Mouse (Mus musculus) C2C12 (cell line): ENCODE data around the gene Nkrf.

Experiments used
- CEBPB ChIP-seq: IDR thresholded peaks from one replicate; pipeline ENCODE4 v1.6.1; 2011; ENCODE audit warnings: low read depth, mild to moderate bottlenecking, control low read depth, moderate library complexity
- MYOG ChIP-seq: IDR thresholded peaks from one replicate; pipeline ENCODE4 v1.6.1; 2011; ENCODE audit not compliant: control insufficient read depth, insufficient read length; ENCODE audit errors: extremely low read depth

DNA sequence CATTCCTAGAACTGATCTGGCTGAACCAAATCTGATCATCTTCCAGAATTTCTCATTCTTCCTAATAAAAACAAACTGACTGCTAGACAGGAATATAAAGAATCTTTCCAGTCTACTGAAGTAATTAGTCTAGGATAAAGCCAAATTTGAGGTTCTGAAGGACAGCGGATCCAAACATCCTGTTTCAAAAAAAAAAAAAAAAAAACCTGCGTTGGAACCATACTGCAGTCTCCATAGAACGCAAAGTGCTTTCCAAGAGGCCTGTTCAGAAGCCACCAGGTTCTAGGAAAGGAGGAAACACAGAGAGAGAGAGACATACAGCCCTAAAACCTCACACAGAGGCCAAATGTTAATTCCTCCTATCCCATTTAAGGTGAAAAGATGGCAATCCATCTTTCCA lies 1.0 kb downstream of the Nkrf start:
- TF ChIP-seq MYOG, result no peak
- no peak for TF ChIP-seq CEBPB
